Mouse (Mus musculus): ENCODE data around the gene Bpifa6. TPM values are rescaled to one million over a fixed set of nuclear protein-coding genes. Genes with fewer than 3 reads are reported as not detected.
"Not testable (repeated sequence)": the region's sequence is repeated elsewhere in the genome, so short reads cannot be mapped to it uniquely, and the experiment has no call there.

Gene Bpifa6
- not detected for polyA plus RNA-seq (2017; shearing (Covaris generic))

- no peak for ATAC-seq
Measured at GRCm38 (mm10) chr2:153974582-153974981, at the start of gene Bpifa6. Bpifa6 (plus strand) TSS chr2:153974945.

GRCm38 (mm10) chr2:153929871-153930413 is 44.8 kb upstream of the Bpifa6 start:
- no peak for ATAC-seq

- ATAC-seq: no peak
Measured at GRCm38 (mm10) chr2:153931125-153931524, 43.6 kb upstream of the Bpifa6 start.

- no peak for ATAC-seq
Measured at GRCm38 (mm10) chr2:153933311-153933710, 41.4 kb upstream of the Bpifa6 start.

- ATAC-seq: no peak
Measured at GRCm38 (mm10) chr2:153935348-153935747, 39.4 kb upstream of the Bpifa6 start.

- no peak for ATAC-seq
Measured at GRCm38 (mm10) chr2:153937843-153938242, 36.9 kb upstream of the Bpifa6 start, which contains the start of gene Bpifb4. Bpifb4 (plus strand) TSS chr2:153938212.

GRCm38 (mm10) chr2:153943537-153943936 is 31.2 kb upstream of the Bpifa6 start:
- no peak for ATAC-seq

GRCm38 (mm10) chr2:153944567-153944966 is 30.2 kb upstream of the Bpifa6 start:
- ATAC-seq: no peak

- no peak for ATAC-seq
Measured at GRCm38 (mm10) chr2:153952897-153953296, 21.8 kb upstream of the Bpifa6 start.

- ATAC-seq: peak; percentile 32
Measured at GRCm38 (mm10) chr2:153953836-153954235, 20.9 kb upstream of the Bpifa6 start.

GRCm38 (mm10) chr2:153962821-153963331 is 11.9 kb upstream of the Bpifa6 start:
- no peak for ATAC-seq

GRCm38 (mm10) chr2:153963334-153963733 is 11.4 kb upstream of the Bpifa6 start:
- no peak for ATAC-seq

GRCm38 (mm10) chr2:153970221-153970620 is 4.5 kb upstream of the Bpifa6 start:
- ATAC-seq: no peak

GRCm38 (mm10) chr2:153995770-153996169 is 21.0 kb downstream of the Bpifa6 start:
- ATAC-seq: no peak

- no peak for ATAC-seq
Measured at GRCm38 (mm10) chr2:154000501-154000900, 25.8 kb downstream of the Bpifa6 start.

- no peak for ATAC-seq
Measured at GRCm38 (mm10) chr2:154001056-154001455, 26.3 kb downstream of the Bpifa6 start.

GRCm38 (mm10) chr2:154004456-154004855 is 29.7 kb downstream of the Bpifa6 start:
- ATAC-seq: no peak

GRCm38 (mm10) chr2:154005094-154005493 is 30.3 kb downstream of the Bpifa6 start:
- ATAC-seq: no peak

- ATAC-seq: no peak
Measured at GRCm38 (mm10) chr2:154005734-154006133, 31.0 kb downstream of the Bpifa6 start.

GRCm38 (mm10) chr2:154006331-154006730 is 31.6 kb downstream of the Bpifa6 start:
- ATAC-seq: no peak

GRCm38 (mm10) chr2:154007381-154007780 is 32.6 kb downstream of the Bpifa6 start:
- no peak for ATAC-seq

GRCm38 (mm10) chr2:154007965-154008364 is 33.2 kb downstream of the Bpifa6 start, which contains the start of gene Bpifa2:
Bpifa2 (plus strand) TSS chr2:154008265.
- no peak for ATAC-seq

GRCm38 (mm10) chr2:154017990-154018389 is 43.2 kb downstream of the Bpifa6 start:
- ATAC-seq: no peak

GRCm38 (mm10) chr2:154024676-154025075 is 49.9 kb downstream of the Bpifa6 start:
- ATAC-seq: not testable (repeated sequence)

GRCm38 (mm10) chr2:154038932-154039331 is 64.2 kb downstream of the Bpifa6 start:
- no peak for ATAC-seq

All from activated CD4-positive, CD25-positive, alpha-beta regulatory T cell, adult 4 months (primary cell).